Mouse (Mus musculus) bone marrow macrophage, adult 2 months (primary cell): Measurements from ENCODE around the gene Gtsf2. TPM values are rescaled to one million over a fixed set of nuclear protein-coding genes. Genes with fewer than 3 reads are reported as not detected.
A peak's percentile ranks its signal among the peaks of the same experiment; 100 is the strongest.
"Not testable (repeated sequence)": the region's sequence is repeated elsewhere in the genome, so short reads cannot be mapped to it uniquely, and the experiment has no call there.

Experiments
- H3K27ac ChIP-seq: 2 replicates; pipeline ENCODE4 v1.5.1; 2012; ENCODE audit warnings: low read depth, low read length; ENCODE audit not compliant: insufficient read depth
- H3K4me1 ChIP-seq: 2 replicates; pipeline ENCODE4 v1.6.1; 2012; ENCODE audit warnings: low read length; ENCODE audit not compliant: control insufficient read depth, insufficient read depth
- H3K4me3 ChIP-seq: 2 replicates; pipeline ENCODE4 v1.5.1; 2012; ENCODE audit warnings: mild to moderate bottlenecking, low read length, moderate library complexity; ENCODE audit not compliant: insufficient read depth
- CTCF ChIP-seq: IDR thresholded peaks from 2 replicates; pipeline ENCODE4 v1.5.1; 2012; ENCODE audit warnings: low read depth, mild to moderate bottlenecking, low read length, moderate library complexity
- POLR2A ChIP-seq: IDR thresholded peaks from 2 replicates; pipeline ENCODE4 v1.6.1; 2012; ENCODE audit warnings: mild to moderate bottlenecking, low read depth, low read length, borderline replicate concordance
- polyA plus RNA-seq: library from polyadenylated mRNA; stranded (reverse); fragments of >200 nt; gene quantifications from 2 replicates; pipeline ENCODE4 v1.2.4, GENCODE M21; 2012; ENCODE audit not compliant: missing spikeins, insufficient read depth, insufficient read length

The Gtsf2 gene
- polyA plus RNA-seq, 1 experiment: not detected

DNA sequence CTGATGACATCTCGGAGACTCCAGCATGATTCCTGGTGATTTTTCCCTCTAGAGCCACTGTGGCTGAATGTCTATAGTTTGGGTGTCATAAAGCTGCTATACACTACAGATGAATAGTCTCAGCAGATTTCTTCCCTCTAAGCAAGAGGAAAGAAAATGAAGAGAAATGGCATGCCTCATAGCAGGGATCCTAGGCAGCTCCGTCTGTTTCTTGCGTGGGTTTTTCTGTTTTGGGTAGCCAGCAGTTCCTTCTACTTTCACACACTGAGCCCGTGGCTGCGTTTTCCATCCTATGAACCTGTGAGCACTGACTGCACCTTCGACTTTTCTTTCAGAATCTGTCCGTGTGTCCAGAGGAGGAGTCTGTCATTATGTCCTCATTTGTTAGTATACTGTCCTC is 24.9 kb upstream of the Gtsf2 start:
- H3K4me1 ChIP-seq: peaks cover 29% of the 10 kb centered on the region
- no peak overlapping the region for H3K4me3 ChIP-seq
- TF ChIP-seq POLR2A (no peak), CTCF (no peak)
- no peak overlapping the region for H3K27ac ChIP-seq

DNA sequence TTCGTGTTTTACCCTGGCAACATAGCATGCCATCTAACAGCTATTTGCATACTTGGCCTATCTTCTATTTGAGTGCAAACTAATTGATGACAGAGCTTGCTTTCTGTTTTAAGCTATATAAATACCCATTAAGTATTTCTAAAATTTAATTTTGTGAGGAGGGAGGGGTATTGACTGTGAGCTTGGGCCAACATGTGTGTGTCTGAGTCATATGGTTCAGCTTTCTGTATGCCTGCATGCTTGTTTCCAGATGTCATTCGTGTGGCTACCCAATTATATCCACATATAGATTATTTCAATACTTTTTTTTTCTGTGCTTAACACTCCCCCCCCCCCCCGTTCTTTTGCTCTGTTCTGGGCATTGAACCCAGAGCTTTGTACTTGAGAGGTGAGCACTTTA is 24.0 kb upstream of the Gtsf2 start:
- no peak for TF ChIP-seq POLR2A
- no peak for TF ChIP-seq CTCF
- Histone ChIP-seq H3K4me3 (no peak overlapping the region), H3K27ac (no peak overlapping the region), H3K4me1 (peaks cover 29% of the 10 kb centered on the region)

- H3K4me1 ChIP-seq: peaks cover 33% of the 10 kb centered on the region
- H3K4me3 ChIP-seq: no peak overlapping the region
- no peak for TF ChIP-seq CTCF
- no peak for TF ChIP-seq POLR2A
- H3K27ac ChIP-seq: 0 out of 2 replicates have a peak overlapping the region, but pooled peaks have one; percentile 7
These were observed 23.4 kb upstream of the Gtsf2 start for GRCm38 (mm10) chr15:103471488-103472194.

GRCm38 (mm10) chr15:103462539-103463261 is 14.4 kb upstream of the Gtsf2 start:
- TF ChIP-seq POLR2A: no peak
- TF ChIP-seq CTCF: no peak
- Histone ChIP-seq H3K27ac (peak overlapping the region; percentile 75), H3K4me1 (peaks cover 40% of the 10 kb centered on the region), H3K4me3 (no peak overlapping the region)

DNA sequence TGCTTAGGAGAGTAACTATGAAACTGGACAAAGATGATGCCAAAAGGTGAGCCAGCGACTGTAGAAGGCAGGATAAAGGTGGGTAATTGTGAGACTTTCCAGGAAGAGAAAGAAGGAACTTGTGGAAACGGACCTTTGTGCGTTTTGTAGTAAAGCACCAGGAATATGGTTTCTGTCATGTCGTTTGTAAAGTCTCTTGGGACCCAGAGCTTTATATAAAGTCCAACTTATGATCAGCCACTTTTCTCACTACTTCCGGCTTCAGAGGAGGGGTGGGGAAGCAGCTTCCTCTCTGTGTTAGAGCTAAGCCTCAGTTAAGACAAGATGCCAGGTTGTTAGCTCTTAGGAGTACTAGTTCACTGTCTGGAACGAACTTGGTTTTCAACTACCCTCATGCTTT is 6.2 kb upstream of the Gtsf2 start:
- H3K4me3 ChIP-seq: peak overlapping the region; percentile 95
- H3K4me1 ChIP-seq: peaks cover 9% of the 10 kb centered on the region
- H3K27ac ChIP-seq: peak overlapping the region; percentile 84
- TF ChIP-seq POLR2A (no peak), CTCF (no peak)

DNA sequence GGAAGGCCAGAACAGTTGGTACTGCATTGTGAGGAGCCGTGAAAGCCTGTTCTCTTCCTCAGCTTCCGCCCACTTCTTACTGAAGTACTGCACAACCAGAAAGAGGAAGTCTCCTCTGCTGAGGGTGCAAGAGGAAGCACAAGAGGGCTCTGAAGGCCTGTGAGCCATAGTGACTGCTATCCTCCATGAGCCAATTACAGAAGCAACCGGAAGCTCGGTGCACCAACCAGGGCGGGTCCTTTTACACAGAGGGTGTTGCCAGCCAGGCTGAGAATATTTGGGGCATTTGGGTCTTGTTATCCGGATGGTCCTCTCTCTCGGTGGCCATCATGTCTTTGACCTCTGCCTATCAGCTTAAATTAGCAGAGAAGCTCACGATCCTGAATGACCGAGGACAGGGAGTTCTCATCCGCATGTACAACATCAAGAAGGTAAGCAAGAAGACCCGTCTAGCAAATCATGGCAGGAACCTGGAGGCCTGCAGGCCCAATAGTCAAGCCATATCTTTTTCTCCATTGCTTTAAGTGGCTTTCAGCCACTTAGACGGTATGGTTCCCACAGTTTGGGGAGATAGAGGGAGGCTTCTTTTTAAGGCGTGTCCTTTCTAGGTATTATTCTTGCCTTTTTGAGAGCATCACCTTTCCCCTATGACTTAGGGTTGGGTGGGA is 5.4 kb upstream of the Gtsf2 start, which contains the start of gene Nckap1l:
Gene Nckap1l (plus strand): TSS at position 244 of the 668 bp plus-strand sequence.
- TF ChIP-seq CTCF (no peak), POLR2A (no peak)
- peak within 1 kb of the TSS; percentile 95 for H3K4me3 ChIP-seq
- H3K27ac ChIP-seq: peak within 1 kb of the TSS; percentile 84
- peaks cover 5% of the 10 kb centered on the region for H3K4me1 ChIP-seq

DNA sequence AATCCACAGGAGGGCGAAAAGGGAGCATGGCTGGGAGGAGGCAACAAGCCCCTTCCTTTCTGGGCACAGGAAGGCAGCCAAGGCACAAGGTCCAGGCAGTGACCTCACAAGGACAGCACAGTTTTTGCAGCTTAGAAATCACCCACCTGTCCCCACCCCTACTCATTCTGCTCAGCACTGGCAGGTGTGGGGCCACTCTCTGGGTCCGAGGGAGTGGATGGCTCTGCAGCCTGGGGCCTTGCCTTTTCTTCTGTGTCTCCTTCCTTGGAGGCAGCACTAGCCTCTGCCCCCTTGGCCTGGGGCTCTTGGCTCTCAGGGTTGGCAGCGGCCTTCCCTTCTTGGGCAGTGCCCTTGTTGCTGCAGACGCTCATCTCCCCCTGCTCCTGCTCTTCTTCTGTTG is 2.3 kb downstream of the Gtsf2 start:
- not testable (repeated sequence) for H3K27ac ChIP-seq, H3K4me1 ChIP-seq, H3K4me3 ChIP-seq

- no peak within 1 kb of the TSS for H3K4me3 ChIP-seq
- no peak for TF ChIP-seq POLR2A
- no peak for TF ChIP-seq CTCF
- no peak within 1 kb of the TSS for H3K27ac ChIP-seq
- no peaks in the 10 kb centered on the region for H3K4me1 ChIP-seq
These were observed 18.0 kb downstream of the Gtsf2 start, which contains the start of gene Gtsf1 for GRCm38 (mm10) chr15:103430241-103430640. TSS of gene Gtsf1 (minus strand) at chr15:103430470.

- H3K27ac ChIP-seq: no peak overlapping the region
- TF ChIP-seq CTCF (no peak), POLR2A (no peak)
These were observed 21.3 kb downstream of the Gtsf2 start for GRCm38 (mm10) chr15:103427017-103427416.

DNA sequence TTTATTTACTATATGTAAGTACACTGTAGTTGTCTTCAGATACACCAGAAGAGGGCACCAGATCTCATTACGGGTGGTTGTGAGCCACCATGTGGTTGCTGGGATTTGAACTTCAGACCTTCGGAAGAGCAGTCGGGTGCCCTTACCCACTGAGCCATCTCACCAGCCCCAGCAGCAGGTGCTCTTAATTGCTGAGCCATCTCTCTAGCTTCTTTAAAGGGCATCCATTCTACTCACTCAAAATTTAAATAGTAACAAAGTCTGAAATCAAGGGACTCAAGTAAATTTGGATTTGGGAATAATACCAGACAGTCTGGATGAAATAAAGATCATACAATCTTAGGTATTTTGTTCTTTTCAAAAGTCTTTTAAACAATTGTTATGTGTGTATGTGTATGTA is 42.7 kb downstream of the Gtsf2 start:
- H3K27ac ChIP-seq, H3K4me3 ChIP-seq: not testable (repeated sequence)
- H3K4me1 ChIP-seq: peaks cover 14% of the 10 kb centered on the region

More at GRCm38 (mm10) chr15:103427017-103427416, 21.3 kb downstream of the Gtsf2 start:
- Histone ChIP-seq H3K4me1 (no peaks in the 10 kb centered on the region), H3K4me3 (no peak overlapping the region)
